Mouse (Mus musculus): ENCODE measurements around the gene Olfr741.

- TF ChIP-seq CHD2 (IDR thresholded peaks at IDR 0.05; ENCODE audit: low read depth, low read length) (no peak), MAFK (IDR thresholded peaks at IDR 0.05; ENCODE audit: insufficient read depth, low read depth, low read length) (no peak), ZC3H11A (IDR thresholded peaks at IDR 0.05; ENCODE audit: borderline replicate concordance, low read depth, low read length) (no peak), ZNF384 (IDR thresholded peaks at IDR 0.05; ENCODE audit: low read depth, low read length) (no peak), HCFC1 (IDR thresholded peaks at IDR 0.05; ENCODE audit: borderline replicate concordance, insufficient read depth, low read length) (no peak)
These were observed 5.9 kb downstream of the Olfr741 start for GRCm38 (mm10) chr14:50478406-50478805.
